Comparison of ENCODE assay signal across 18 mouse cellular contexts in the genomic region with DNA sequence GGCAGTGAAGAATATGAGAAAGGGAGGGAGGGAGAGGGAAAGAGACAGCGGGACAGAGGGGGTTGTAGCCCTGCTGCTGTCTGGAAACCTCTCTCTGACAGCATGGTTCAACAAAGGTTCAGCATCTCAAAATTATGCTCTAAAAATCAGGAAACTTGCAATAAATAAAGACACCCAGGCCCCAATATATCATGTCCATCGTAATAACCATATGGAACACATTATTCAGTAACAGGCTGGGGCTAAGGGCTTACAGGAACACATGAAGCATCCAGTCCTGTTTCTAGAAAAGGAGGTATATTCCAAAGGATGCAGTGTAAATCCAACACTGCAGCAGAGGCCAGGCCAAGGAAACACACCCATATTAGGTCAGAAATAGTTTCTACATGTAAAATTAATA.
DNase-seq lines count a peak whose midpoint lies in the region; ATAC-seq and TF ChIP-seq lines count a peak whose summit lies in the region.
"Had no signal": no experiment of that assay in that cellular context is flagged by ENCODE, and none has a peak within 500 bp of the region (broad histone marks: within the 10 kb centered on the region; RNA-seq: fewer than 3 reads in every experiment).

No protein-coding gene starts in this region.

- no peak for TF ChIP-seq POLR2A in lung, adult 2 months (IDR thresholded peaks at IDR 0.05; ENCODE audit: borderline replicate concordance, extremely low read depth, low read depth, low read length)

- intact Hi-C loops in heart, postnatal 25 days (cut with DNase I) = no loop called here

- H3K4me1 ChIP-seq in heart, postnatal 0 days (ENCODE audit: control insufficient read depth, insufficient read depth) = peaks cover 19% of the 10 kb centered on the region
- H3K4me1 ChIP-seq in lung, embryonic 16.5 days (replicated peaks; ENCODE audit: control insufficient read depth, insufficient read depth, low read length) = peaks cover 26% of the 10 kb centered on the region
- H3K4me1 ChIP-seq in lung, adult 2 months (ENCODE audit: control insufficient read depth, insufficient read depth, low read length) = peaks cover under 1% of the 10 kb centered on the region; the same call in 1 of the 2 replicates
- H3K4me1 ChIP-seq in intestine, embryonic 16.5 days (ENCODE audit: control insufficient read depth, insufficient read depth, low read length) = peaks cover 11% of the 10 kb centered on the region

- 59% methylated on average over 2 of the region's 2 CpGs for WGBS in heart, postnatal 0 days
- WGBS in lung, embryonic 16.5 days = 46% methylated on average over 2 of the region's 2 CpGs
- 65% methylated on average over 2 of the region's 2 CpGs for WGBS in lung, adult 2 months
- WGBS in intestine, embryonic 16.5 days = 45% methylated on average over 2 of the region's 2 CpGs

- H3K4me3 ChIP-seq in heart, postnatal 0 days (ENCODE audit: low read depth, low read length) = no peak overlapping the region
- H3K4me3 ChIP-seq in lung, embryonic 16.5 days (ENCODE audit: low read length) = no peak overlapping the region
- no peak overlapping the region for H3K4me3 ChIP-seq in lung, adult 2 months (replicated peaks; ENCODE audit: extremely low read depth, low read depth, low read length)
- no peak overlapping the region for H3K4me3 ChIP-seq in intestine, embryonic 16.5 days (ENCODE audit: low read length)
- H3K4me3 ChIP-seq: forebrain, embryonic 13.5 days; midbrain, embryonic 10.5 days; neural tube, embryonic 13.5 days had no signal

- H3K27me3 ChIP-seq in heart, postnatal 0 days (ENCODE audit: control insufficient read depth, insufficient read depth, low read length) = no peaks in the 10 kb centered on the region
- no peaks in the 10 kb centered on the region for H3K27me3 ChIP-seq in lung, embryonic 16.5 days (ENCODE audit: control insufficient read depth, insufficient read depth, low read depth, low read length)
- no peaks in the 10 kb centered on the region for H3K27me3 ChIP-seq in intestine, embryonic 16.5 days (replicated peaks; ENCODE audit: control insufficient read depth, insufficient read depth, low read length)
- H3K27me3 ChIP-seq: forebrain, embryonic 13.5 days; neural tube, embryonic 13.5 days had no signal

- H3K9me3 ChIP-seq in heart, postnatal 0 days (replicated peaks; ENCODE audit: control insufficient read depth, low read length) = no peaks in the 10 kb centered on the region
- no peaks in the 10 kb centered on the region for H3K9me3 ChIP-seq in lung, embryonic 16.5 days (ENCODE audit: control insufficient read depth, low read length)
- no peaks in the 10 kb centered on the region for H3K9me3 ChIP-seq in intestine, embryonic 16.5 days (ENCODE audit: control insufficient read depth, low read length)
- H3K9me3 ChIP-seq: forebrain, embryonic 13.5 days; neural tube, embryonic 13.5 days had no signal

- TF ChIP-seq CTCF in heart, postnatal 0 days (IDR thresholded peaks at IDR 0.05; ENCODE audit: low read depth) = no peak
- TF ChIP-seq CTCF in lung, adult 2 months (IDR thresholded peaks at IDR 0.05; ENCODE audit: insufficient read depth, low read length) = no peak

- peak overlapping the region; percentile 76 for H3K27ac ChIP-seq in heart, postnatal 0 days (ENCODE audit: low read depth)
- H3K27ac ChIP-seq in lung, embryonic 16.5 days (ENCODE audit: low read length) = peak overlapping the region; percentile 38
- H3K27ac ChIP-seq in intestine, embryonic 16.5 days (ENCODE audit: low read length) = peak overlapping the region; percentile 32
- H3K27ac ChIP-seq: forebrain, embryonic 13.5 days; hindbrain, postnatal 0 days; midbrain, embryonic 10.5 days; neural tube, embryonic 13.5 days had no signal

- DNase-seq in heart, postnatal 0 days (ENCODE audit: low spot score) = no peak
- DNase-seq in heart, postnatal 25 days (ENCODE audit: low spot score) = no peak
- no peak for DNase-seq in lung, adult 2 months
- no peak for DNase-seq in layer of hippocampus, postnatal 10 days (ENCODE audit: low spot score in 2 of 2)
- no peak for DNase-seq in adrenal gland, adult (ENCODE audit: inconsistent age in 2 of 2, low spot score in 1 of 2)
- DNase-seq: adrenal gland, postnatal 14 days; cerebellum, adult 9-11 months; heart, postnatal 36 days; liver; right cerebral cortex, postnatal 4 days; thymus, postnatal 14 days had no signal

- H3K4me2 ChIP-seq in heart, postnatal 0 days (ENCODE audit: low read depth, low read length) = no peak overlapping the region
- no peak overlapping the region for H3K4me2 ChIP-seq in lung, embryonic 16.5 days (ENCODE audit: low read depth, low read length)
- no peak overlapping the region for H3K4me2 ChIP-seq in intestine, embryonic 16.5 days (ENCODE audit: low read depth, low read length)
- H3K4me2 ChIP-seq: forebrain, embryonic 13.5 days; neural tube, embryonic 13.5 days had no signal

- ATAC-seq in heart, postnatal 0 days (ENCODE audit: insufficient read depth, low read depth) = no peak
- ATAC-seq in lung, embryonic 16.5 days (ENCODE audit: low read depth) = 0 out of 2 replicates have a peak, but pooled peaks have one; percentile 8
- ATAC-seq in intestine, embryonic 16.5 days = peak; percentile 74
- ATAC-seq: CD4-positive, CD25-positive, alpha-beta regulatory T cell, adult 4 months; forebrain, embryonic 13.5 days; hindbrain, postnatal 0 days had no signal

- H3K36me3 ChIP-seq in heart, postnatal 0 days (replicated peaks; ENCODE audit: control insufficient read depth, insufficient read depth, low read length) = peaks cover 85% of the 10 kb centered on the region
- H3K36me3 ChIP-seq in lung, embryonic 16.5 days (ENCODE audit: control insufficient read depth, insufficient read depth, low read length) = peaks cover 20% of the 10 kb centered on the region
- H3K36me3 ChIP-seq in intestine, embryonic 16.5 days (ENCODE audit: control insufficient read depth, insufficient read depth, low read length) = peaks cover 19% of the 10 kb centered on the region; the same call in 1 of the 2 replicates

- H3K9ac ChIP-seq in heart, postnatal 0 days (replicated peaks; ENCODE audit: low read depth, low read length) = no peak overlapping the region
- H3K9ac ChIP-seq in lung, embryonic 16.5 days (ENCODE audit: low read length) = no peak overlapping the region
- no peak overlapping the region for H3K9ac ChIP-seq in intestine, embryonic 16.5 days (ENCODE audit: low read depth, low read length)
- H3K9ac ChIP-seq: forebrain, embryonic 13.5 days; neural tube, embryonic 13.5 days had no signal

- TF ChIP-seq EP300 in heart, postnatal 0 days (IDR thresholded peaks at IDR 0.05; ENCODE audit: low read depth) = no peak
